Mouse (Mus musculus): ENCODE data around the gene Igf2r. TPM values are rescaled to one million over a fixed set of nuclear protein-coding genes. Genes with fewer than 3 reads are reported as not detected.

Igf2r gene
- total RNA-seq, 2 experiments from 2014 or later, result 28.1 to 29.8 TPM

- DNase-seq (ENCODE audit: extremely low spot score in 1 of 2, low spot score in 1 of 2), result no peak
Measured at GRCm38 (mm10) chr17:12782861-12783847, 13.7 kb upstream of the Igf2r start.

DNA sequence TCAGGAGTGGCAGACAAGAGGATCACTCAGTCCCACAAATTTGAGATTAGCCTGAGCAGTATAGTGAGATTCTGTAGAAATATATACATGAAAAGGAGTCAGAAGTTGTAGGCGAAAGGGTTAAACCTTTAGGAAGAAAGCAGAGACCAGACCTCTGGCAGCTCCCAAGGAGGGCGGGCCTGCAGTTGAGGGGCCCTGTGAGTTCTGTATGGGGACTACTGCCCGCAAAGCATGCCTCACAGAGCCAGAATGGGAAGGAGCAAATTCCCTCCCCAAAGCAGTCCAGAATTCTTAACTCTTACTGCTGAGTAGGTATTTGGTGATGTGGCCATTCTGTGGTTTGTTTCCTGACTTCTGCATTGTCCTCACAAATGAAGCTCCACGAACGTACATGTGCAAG, 11.6 kb upstream of the Igf2r start:
- DNase-seq (ENCODE audit: extremely low spot score in 1 of 2, low spot score in 1 of 2), result no peak

- no peak for DNase-seq (ENCODE audit: extremely low spot score in 1 of 2, low spot score in 1 of 2)
Measured at GRCm38 (mm10) chr17:12780125-12780524, 10.7 kb upstream of the Igf2r start.

DNA sequence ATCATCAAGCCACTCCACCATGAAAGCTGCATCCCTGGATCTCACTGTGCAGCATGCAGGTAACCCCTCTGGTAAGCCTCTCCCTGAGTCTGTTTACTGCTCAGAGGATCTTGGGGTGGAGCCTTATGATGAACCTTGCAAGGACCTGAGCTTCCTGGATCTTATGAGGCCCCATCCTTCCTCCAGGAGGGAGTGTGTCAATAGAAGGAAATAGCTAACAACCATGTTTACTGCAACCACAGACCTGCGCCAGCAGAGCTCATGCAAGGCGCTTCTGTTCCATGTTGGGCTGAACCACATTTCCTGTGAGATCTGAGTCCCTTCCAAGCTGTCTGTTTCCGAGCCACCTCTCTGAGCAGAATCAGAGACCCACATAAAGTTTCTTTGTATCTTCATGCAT, 10.0 kb upstream of the Igf2r start:
- no peak for DNase-seq (ENCODE audit: extremely low spot score in 1 of 2, low spot score in 1 of 2)

DNA sequence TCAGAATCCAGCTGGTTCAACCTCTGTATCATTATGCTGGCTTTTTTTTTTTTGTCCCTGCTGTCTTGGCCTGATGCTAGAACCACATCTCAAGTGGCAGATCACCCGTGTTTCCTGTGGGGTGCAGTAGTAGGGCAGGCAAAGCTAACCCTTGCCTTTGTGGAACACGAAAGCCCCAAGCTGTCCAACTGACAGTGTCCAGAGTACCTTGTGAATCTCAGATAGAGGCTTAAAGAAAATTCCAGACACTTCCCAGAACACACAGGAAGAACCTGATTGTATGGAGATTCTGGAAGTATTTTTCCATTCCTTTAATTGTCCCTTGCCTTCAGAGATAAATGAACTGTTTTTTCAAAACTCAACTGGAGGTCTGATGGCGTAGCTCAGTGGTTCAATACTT, 4.5 kb upstream of the Igf2r start:
- no peak for DNase-seq (ENCODE audit: extremely low spot score in 1 of 2, low spot score in 1 of 2)

- no peak for DNase-seq (ENCODE audit: extremely low spot score in 1 of 2, low spot score in 1 of 2)
Measured at GRCm38 (mm10) chr17:12770500-12770899, 1.0 kb upstream of the Igf2r start.

DNA sequence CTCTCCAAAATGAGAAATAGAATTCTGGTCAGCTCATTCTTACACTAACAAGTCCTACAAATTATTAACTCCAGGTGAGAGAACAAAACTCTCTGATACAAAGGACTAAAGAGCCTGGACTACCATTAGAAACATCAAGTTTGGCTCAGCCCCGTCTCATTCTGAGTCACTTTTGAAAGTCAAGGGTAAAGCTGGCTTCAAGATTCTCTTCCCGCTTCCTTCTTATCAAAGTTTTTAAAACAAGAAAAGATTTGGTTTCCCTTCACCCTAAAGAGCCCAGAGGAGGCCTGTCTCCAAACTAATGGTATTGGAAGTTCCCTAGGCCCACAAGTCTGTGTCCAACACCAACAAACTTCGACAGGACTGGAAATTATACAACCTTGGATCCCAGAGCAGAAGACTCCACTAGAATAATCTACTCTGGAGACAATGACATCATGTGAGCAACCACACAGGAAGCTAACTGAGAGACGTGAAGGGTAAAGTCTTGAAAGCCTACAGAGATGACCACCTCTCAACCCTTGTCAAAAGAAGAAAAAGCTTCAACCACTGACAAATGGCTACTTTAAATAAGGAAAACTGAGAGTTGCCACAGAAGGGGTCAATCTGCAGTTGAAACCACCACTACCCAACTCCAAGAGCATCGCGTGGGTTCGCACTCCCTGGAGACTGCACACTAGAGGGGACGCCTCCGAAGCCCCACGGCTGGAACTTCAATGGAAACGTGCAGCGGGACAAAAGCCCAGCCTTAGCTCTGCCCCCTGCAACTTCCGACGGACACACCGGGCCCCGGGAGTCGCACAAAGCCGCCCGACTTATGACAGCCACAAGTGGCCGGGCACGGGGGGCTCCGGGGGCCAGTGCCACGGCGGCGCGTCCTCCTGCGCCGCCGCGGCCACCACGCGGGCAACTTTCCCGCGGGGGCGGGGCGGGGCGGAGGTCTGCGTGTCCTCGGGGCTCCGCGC, 767 bp downstream of the Igf2r start:
- no peak for DNase-seq (ENCODE audit: extremely low spot score in 1 of 2, low spot score in 1 of 2)

DNA sequence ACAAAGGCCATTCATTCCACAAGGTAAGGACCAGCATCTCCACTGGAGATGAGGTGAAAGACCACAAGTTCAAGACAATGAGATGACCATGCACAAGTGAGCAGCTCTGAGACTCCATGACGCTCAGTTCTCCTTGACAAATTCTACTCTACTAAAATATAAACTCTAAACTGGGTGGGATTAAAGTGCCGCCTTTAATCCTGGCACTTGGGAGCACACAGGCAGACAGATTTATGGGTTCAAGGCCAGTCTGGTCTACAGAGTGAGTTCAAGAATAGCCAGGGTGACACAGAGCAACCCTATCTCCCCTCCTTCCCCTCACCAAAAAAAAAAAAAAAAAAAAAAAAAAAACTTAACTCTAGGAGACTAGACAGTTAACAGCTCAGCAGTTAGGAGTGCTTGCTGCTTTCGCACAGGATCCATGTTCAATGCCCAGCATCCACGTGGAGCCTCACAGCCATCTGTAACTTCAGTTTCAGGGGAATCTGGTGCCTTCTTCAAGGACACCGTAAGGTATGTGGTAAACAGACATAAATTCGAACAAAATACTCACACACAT, 2.1 kb downstream of the Igf2r start:
- DNase-seq (ENCODE audit: extremely low spot score in 1 of 2, low spot score in 1 of 2), result no peak

DNA sequence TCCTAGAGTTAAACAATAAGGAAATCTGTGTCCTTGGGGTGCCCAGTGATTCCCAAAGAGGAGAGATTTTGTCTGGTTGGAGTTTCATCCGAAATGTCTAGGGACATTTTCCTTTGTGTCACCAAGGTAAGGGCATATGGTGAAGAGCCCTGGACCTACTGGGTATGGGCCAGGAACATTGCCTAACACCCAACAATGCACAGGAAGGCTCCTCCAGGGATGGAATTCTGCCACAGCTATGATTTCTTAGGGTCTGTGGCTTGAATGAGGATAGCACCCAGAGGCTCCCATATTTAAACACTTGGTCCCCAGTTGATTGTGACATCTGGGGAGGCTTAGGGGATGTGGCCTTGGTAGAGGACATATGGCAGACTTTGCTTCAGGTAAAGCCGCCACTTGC, 6.1 kb downstream of the Igf2r start:
- no peak for DNase-seq (ENCODE audit: extremely low spot score in 1 of 2, low spot score in 1 of 2)

DNA sequence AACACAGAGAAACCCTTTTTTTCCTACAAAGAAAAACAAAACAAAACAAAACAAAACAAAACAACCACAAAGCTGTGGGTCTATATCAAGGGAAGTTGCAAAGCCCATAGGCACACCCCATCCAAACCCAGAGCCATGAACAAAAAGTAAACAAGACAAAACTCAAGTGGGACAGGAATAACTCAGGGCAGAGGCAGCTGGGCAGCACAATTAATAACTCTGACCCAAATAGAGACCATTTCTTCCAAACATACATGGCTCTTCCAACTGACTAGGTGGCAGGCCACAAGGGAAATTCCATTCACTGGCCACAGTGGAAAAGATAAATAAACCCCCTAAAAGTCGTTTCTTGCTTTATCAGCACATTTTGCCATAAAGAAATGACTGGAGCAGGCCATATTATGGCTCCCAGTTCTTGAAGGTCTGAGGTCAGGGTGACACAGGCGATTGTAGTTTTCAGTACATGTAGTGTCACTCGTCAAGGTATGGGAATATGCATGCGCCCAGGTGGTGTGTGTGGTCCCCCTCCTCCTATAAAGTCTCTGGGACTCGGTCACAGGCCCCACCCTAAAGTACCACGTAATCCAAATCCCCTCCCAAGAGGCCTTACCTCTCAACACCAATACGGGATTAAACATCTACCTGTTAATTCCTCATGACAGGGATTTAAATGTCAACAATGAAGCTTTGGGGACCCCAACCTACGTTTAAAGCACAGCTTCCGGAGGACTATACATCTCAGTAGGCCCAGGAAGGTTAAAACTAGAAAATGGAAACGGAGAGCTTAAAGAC, 8.9 kb downstream of the Igf2r start:
- DNase-seq (ENCODE audit: extremely low spot score in 1 of 2, low spot score in 1 of 2), result no peak

- no peak for DNase-seq (ENCODE audit: extremely low spot score in 1 of 2, low spot score in 1 of 2)
Measured at GRCm38 (mm10) chr17:12759646-12760074, 9.8 kb downstream of the Igf2r start.

- no peak for DNase-seq (ENCODE audit: extremely low spot score in 1 of 2, low spot score in 1 of 2)
Measured at GRCm38 (mm10) chr17:12758701-12759455, 10.6 kb downstream of the Igf2r start.

DNA sequence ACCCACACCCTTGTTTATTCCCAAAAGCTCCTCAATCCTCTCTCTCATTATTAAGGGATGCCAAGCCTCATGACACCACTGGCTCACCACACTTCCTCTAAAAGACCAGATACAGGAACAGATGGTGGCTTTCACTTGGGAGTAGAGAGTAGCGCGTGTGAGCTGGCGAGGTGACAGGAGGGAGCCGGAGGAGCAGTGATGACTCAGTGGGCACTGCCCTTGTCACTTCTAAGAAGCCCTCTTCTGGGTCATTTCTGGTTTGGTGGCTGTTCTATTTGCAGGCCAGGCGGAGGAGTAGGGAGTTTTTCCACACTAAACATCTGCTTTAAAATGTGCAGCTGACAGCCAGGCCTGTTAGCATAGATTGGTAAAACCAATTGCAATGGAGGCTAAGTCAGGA, 11.5 kb downstream of the Igf2r start:
- no peak for DNase-seq (ENCODE audit: extremely low spot score in 1 of 2, low spot score in 1 of 2)

DNA sequence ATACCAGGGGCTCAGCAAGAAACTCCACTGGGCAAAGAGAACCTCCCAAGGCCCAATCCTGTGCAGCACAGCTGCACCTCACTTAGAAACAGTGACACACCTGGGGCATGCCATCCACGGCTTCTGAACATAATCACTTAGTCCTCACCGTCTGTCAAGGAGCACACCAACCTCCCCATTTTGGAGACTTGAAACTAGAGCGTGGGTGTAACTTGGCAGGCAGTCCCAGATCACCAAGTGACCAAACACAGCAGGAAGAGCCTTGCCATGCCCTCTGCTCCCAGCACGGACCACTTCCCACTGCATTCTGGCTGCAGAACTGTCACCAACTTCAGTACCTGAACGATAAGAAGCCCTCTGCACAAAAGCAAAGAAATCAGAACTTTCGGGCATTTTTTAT, 12.3 kb downstream of the Igf2r start:
- DNase-seq (ENCODE audit: extremely low spot score in 1 of 2, low spot score in 1 of 2), result no peak

DNA sequence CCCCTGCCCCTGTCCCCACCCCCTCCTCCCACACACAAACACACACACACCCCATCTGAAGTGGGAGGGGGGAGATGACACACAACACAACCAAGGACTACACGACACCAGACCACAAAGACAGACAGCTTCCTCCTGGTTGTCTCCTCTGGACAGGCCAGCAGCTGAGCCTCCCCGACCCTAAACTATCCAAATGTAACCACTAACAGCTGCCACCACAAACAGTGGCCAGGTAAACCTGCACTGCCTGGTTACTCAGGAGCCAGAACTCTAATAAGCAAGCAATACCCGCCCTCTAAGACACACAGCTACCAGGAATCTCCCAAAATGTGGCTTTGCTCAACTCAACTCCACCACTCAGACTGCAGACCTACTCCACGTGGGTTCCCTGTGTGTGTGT, 13.5 kb downstream of the Igf2r start:
- no peak for DNase-seq (ENCODE audit: extremely low spot score in 1 of 2, low spot score in 1 of 2)

DNA sequence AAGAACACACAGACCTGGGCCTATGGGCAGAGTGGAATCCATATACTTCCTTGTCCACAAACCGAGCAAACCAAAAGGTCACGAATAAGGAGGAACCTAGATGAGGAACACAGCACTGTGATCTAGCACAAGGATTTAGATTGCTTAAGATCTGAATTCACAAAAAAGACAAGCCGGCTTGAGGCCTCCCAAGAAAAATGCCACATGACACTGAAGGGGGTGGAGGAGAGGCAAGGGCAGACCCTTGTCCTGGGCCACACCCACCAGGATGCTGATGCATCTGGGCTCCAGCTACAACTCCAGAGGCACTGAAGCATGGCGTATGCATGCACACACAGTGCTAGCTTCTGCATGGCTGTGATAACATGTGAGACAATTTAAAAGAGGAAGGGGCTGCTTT, 14.3 kb downstream of the Igf2r start:
- DNase-seq (ENCODE audit: extremely low spot score in 1 of 2, low spot score in 1 of 2), result no peak

GRCm38 (mm10) chr17:12754243-12755007, 15.0 kb downstream of the Igf2r start:
- DNase-seq (ENCODE audit: extremely low spot score in 1 of 2, low spot score in 1 of 2), result no peak

- DNase-seq (ENCODE audit: extremely low spot score in 1 of 2, low spot score in 1 of 2), result no peak
Measured at GRCm38 (mm10) chr17:12753050-12753449, 16.4 kb downstream of the Igf2r start.

DNA sequence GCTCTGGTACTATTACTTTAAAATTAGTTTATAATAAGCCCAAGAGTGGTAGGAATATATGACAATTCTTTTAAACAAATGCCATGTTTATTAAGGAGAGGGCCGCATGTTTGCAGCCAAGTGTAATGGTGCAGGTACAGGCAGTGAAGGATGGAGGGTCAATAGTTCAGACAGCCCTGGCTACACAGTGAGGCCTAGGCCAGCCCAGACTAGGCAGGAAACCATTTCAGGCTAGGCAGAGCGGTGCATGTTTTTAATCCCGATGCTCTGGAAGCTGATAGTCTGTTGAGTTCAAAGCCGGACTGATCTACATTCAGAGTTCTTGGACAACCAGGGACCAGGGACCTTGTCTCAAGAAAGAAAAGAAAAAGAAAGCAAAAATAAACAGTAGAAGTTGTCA, 17.8 kb downstream of the Igf2r start:
- DNase-seq (ENCODE audit: extremely low spot score in 1 of 2, low spot score in 1 of 2), result no peak
